Mouse (Mus musculus) frontal cortex, postnatal 14 days (tissue): Measurements from ENCODE around the gene Rbpj.

Experiments used
- DNase-seq, 2 experiments: peaks; one replicate each; pipeline ENCODE4 v3.0.0; 2022; ENCODE audit warnings: low spot score in 2 of 2

Rbpj gene

GRCm38 (mm10) chr5:53465883-53466282 is at the start of gene Rbpj:
Rbpj (plus strand) TSS chr5:53466152.
- no peak for DNase-seq

DNA sequence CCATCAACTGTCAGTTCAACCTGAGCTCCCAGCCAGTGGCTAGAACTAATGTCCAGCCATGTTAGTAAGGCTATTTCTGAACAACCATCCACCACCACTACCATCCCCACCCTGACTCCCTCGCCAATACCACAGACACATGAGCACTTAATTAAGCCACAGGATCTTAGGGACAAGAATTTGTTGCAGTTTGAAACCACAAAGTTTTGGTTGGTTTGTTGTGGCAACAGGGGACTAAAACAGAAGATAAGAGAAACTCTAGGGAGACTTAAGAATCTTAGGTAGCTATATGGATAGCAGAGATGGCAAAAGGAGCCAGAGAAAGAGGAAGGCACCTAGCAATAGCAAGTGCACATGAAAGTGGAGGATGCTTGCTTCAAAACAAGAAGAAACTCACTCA is 45.2 kb upstream of the Rbpj start:
- DNase-seq, result no peak

GRCm38 (mm10) chr5:53421291-53421690 is 44.7 kb upstream of the Rbpj start:
- no peak for DNase-seq

- DNase-seq, result no peak
Observed at GRCm38 (mm10) chr5:53427411-53427810, 38.5 kb upstream of the Rbpj start.

DNA sequence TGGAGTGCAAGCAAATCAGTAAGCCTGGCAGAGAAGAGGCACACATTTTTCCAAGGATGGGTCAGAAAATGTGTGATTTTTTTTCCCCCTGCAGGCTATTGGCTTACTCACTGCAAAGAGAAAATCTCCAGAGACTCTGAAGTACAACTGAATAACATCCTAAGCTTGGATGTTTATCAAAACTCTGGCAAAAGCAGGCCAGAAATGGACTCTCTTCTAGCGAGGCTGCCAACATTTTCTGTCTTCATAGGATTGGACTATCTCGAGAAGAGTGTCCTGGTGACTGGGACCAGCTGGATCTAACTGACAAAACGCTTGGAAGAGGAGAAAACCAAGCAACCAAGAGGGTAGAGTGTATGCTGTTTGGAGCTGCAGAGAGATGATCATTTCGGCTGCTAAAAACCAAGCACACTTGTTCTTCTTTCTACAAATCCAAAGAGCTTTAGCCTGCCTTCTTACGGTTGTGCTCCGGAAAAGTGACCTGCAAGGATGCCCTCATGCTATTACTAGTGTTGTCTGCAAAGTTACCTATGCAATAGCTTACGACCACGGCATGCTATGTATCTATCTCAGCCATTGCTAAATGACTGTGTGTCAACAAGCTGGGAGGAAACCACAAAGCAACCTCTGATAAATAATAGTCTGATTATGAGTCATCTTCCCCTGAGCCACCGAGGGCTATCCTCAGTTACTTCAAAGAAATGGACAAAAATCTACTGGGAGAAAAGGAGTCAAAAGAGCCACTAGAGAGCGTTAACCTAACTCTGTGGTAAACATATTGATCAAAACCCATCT is 36.1 kb upstream of the Rbpj start:
- no peak for DNase-seq

- no peak for DNase-seq
Observed at GRCm38 (mm10) chr5:53432451-53432850, 33.5 kb upstream of the Rbpj start.

DNA sequence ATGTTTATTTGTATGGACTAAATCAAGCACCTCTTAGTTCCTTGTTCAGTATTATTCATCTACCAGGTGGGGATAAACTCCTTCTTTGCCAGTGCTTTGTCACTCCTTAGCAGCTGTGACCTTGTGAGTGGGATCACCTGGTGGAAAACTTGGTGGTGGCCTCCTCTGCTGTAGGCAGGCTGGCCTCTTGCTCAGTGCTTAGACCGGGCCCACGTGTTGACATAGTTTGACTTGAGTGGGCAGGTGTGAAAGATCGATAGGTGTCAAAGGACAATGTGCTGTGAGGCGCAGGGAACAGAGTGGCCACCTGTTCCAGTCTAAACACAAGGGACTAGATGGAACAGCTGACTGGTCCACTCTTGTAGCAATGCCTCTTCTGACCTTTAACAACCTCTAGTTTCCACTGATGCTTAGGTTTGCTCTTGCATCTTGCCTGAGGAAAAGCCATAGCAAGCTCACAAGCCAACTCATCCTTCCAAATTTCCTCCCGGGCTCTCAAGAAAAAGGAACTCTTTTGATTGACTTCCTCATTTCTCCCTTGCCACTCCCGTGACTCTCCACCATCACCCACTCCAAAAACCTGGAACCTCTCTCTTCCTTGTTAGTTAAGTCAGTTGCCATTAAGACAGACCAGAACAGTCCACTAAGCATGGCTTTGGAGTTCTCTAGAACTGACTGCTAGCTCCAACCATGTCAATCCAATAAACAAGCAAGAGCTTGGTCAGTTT is 28.9 kb upstream of the Rbpj start:
- DNase-seq, result no peak

GRCm38 (mm10) chr5:53437767-53438166 is 28.2 kb upstream of the Rbpj start:
- no peak for DNase-seq

DNA sequence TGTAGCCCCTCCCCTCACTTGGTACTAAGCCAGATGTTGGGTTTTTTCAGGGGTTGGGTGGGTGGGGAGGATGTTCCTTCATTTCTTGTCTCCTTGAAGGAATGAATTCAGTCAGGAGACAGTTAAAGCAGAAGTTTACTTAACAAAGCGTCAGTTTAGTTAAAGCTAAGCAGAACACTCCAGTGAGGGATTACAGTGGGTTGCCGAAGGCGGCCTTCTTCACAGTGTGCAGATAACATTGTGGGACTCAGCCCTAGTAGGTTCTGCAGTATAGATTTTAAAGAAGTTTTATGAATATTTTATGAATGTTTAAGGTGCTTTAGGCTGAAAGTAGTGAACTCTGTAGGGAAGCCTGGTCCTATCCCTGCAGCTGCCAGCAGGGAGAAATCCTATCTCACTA is 27.7 kb upstream of the Rbpj start:
- no peak for DNase-seq

- DNase-seq, result no peak
Observed at GRCm38 (mm10) chr5:53439655-53440054, 26.3 kb upstream of the Rbpj start.

DNA sequence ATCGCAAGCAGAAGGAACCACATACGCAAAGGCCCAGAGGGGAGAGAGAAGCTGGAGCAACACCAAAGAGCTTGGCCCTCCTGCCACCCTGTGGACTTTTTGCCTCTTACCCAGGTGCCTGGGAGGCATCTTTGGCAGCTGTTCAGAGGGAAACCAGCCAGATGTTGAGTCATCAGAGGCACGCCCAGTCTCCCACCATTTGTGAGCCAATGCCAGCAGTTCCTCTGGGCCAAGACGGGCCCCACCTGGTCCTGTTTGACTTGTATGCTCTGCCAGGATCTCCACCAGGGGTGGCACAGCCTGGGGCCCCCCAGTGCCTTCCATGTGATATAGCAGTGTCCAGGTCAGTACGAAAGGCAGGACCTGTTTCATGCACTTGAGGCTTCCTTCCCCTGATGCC is 21.9 kb upstream of the Rbpj start:
- DNase-seq, result no peak

DNA sequence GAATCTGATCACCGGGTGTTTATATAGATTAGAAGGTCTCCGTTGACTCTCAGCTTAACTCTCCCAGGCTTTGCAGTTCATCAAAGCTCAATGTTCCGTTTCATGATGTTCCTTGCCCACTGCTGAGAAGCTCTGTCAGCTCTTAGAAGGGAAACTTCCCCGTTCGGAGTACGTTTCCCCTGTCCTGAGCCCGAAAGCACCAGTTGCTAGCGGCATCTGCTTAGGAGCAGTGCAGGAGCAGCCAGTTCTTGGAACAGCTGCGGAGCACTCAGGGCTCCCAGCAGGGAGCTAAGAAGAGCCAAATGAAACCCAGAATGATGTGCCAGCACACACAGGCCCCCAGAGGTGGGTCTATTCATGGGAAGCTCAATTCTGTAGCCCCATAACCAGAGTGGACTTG is 15.0 kb upstream of the Rbpj start:
- no peak for DNase-seq

GRCm38 (mm10) chr5:53451829-53452228 is 14.1 kb upstream of the Rbpj start:
- no peak for DNase-seq

DNA sequence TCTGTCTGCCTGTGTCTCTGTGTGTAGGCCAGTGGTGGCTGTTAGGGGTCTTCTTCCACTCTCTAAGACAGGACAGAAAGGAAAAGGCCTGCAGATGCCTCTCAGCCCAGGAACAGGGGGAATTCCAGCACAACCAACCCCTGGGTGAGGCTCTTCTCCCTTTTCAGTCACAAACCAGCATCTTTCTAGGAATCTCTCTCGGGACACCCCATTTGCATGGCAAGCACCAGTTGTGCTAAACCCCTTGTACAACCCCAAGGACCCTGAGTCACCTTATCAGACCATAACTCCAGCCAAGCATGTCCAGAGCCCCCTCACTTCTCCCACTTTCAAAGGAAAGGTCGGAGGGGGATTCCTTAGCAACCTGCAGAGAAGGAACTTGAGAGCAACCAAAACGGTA is 13.0 kb upstream of the Rbpj start:
- DNase-seq, result no peak

- no peak for DNase-seq
Observed at GRCm38 (mm10) chr5:53454706-53455105, 11.2 kb upstream of the Rbpj start.

DNA sequence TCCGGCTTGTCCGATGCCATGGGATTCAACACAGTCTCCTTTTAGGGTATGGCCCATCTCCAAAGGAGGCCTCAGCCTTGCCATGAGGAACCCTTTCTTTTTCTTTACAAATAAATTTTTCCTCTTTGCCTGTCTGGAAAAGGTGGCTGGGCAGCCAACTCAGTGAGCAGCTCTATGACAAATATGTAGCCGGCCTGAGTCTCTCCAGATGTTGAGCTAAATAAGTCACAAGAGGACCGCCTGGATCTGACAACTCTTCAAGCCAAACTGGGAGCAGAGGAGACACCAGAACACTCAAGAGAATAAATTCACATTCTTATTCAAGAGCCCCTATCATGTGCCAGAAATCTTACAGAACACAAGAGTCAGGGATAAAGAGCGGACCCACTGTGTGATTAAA is 10.5 kb upstream of the Rbpj start:
- DNase-seq, result no peak

GRCm38 (mm10) chr5:53460196-53460595 is 5.8 kb upstream of the Rbpj start:
- DNase-seq, result no peak

- no peak for DNase-seq
Observed at GRCm38 (mm10) chr5:53463098-53464018, 2.6 kb upstream of the Rbpj start.

- no peak for DNase-seq
Observed at GRCm38 (mm10) chr5:53466422-53467333, 726 bp downstream of the Rbpj start.

DNA sequence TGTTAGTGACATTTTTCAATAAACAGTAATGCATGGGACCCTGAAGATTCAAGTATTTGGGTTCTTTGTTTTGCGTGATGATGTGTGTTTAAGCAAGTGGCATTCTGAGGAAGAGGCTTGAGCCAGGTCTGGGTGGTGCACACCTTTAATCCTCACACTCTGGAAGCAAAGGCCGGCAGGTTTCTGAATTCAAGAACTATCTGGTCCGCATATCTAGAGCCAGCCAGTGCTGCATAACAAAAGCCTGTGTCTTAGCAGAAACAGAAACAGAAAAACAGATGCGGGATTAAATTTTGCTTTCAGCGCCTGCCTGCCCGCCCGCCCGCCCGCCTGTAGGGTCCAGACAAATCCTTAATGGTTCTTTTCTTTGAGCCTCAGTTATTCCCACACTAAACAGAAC is 1.6 kb downstream of the Rbpj start:
- DNase-seq, result no peak

DNA sequence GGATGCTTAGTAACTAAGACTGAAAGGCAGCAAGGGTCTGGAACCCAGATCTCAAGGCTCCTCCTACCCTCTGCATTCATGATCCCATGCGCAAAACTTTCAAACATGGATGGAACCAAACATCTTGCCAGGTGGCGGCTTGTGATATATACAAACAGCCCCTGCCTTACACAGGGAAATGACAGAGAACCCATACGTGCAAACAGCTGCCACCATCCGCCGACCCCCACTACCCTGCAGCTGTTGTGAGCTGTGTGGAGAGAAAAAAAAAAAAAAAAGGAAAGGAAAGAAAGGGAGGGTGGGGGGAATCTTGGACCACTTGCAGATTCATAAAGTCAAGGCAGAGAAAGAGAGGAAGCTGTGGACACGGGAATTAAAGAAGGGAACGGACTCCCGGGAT is 2.4 kb downstream of the Rbpj start:
- no peak for DNase-seq
